Mouse (Mus musculus) lung, postnatal 25 days (tissue): ENCODE measurements at regions not wholly inside any gene's neighbourhood (a gene's known extent, or its start where the extent isn't known, plus 50 kb on each side); places are given as distances from the start of the nearest gene placed in this dataset.

ENCODE experiments used
- DNase-seq: peaks from one replicate; pipeline ENCODE4 v3.0.0; 2022; ENCODE audit warnings: low spot score

- no peak for DNase-seq
Measured at GRCm38 (mm10) chr3:156423100-156423499, 138.5 kb upstream of the Negr1 start.

- DNase-seq = no peak
Measured at GRCm38 (mm10) chr3:156455042-156455441, 106.6 kb upstream of the Negr1 start.

GRCm38 (mm10) chr3:156463299-156463698 lies 98.3 kb upstream of the Negr1 start:
- DNase-seq = no peak

- DNase-seq = no peak
Measured at GRCm38 (mm10) chr3:156465601-156466000, 96.0 kb upstream of the Negr1 start.

GRCm38 (mm10) chr3:156472665-156473064 lies 88.9 kb upstream of the Negr1 start:
- no peak for DNase-seq
